Comparison of ENCODE assay signal across 8 mouse cellular contexts in the genomic region with DNA sequence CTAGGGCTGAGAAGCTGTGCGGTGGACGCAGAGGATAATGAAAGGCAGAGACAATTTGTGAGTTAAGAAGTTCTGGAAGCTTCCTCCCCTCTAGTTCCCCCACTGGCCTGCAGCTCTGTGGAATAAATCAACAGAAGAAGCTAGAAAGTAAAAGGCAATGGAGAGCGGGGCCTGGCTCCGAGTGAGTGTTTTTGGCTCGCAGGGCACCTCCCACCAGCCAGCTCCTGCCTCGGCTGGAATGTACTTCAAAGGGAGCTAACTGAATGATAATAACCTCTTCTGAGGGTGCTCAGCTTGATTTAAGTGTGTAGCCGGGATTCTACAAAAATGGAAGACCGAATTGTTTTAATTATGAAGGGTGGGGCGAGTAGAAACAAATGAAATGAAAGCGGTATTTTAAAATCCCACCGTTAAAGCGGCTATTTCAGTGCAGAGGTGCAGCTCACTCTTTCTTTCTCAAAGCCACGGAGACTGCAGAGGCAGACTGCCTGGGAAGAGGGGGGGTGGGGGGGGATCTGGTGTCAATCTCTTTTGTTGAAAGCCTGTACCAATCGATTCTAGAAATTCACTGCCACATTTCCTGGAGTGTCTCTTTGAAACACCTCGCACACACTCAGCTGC. TPM values are rescaled to one million over a fixed set of nuclear protein-coding genes. Genes with fewer than 3 reads are reported as not detected.
DNase-seq lines count a peak whose midpoint lies in the region; ATAC-seq and TF ChIP-seq lines count a peak whose summit lies in the region.

No protein-coding gene starts in this region.

- no peak for TF ChIP-seq EP300 in heart, adult 2 months (IDR thresholded peaks at IDR 0.05; ENCODE audit: insufficient read depth, low read depth, low read length)

- no peak for ATAC-seq in liver, embryonic 12.5 days
- peak; percentile 48; the same call in 1 of the 2 replicates for ATAC-seq in neural tube, embryonic 12.5 days (ENCODE audit: low FRiP score, low read depth)

- no peak overlapping the region for H3K4me3 ChIP-seq in cerebellum, adult 2 months (replicated peaks; ENCODE audit: insufficient read depth, low read depth, low read length)
- no peak overlapping the region for H3K4me3 ChIP-seq in cortical plate, adult 2 months (ENCODE audit: insufficient read depth, low read length)
- H3K4me3 ChIP-seq in heart, adult 2 months, result peak overlapping the region; percentile 18; the same call in 1 of the 2 replicates
- H3K4me3 ChIP-seq in liver, embryonic 12.5 days, result no peak overlapping the region
- no peak overlapping the region for H3K4me3 ChIP-seq in neural tube, embryonic 12.5 days

- no peaks in the 10 kb centered on the region for H3K9me3 ChIP-seq in liver, embryonic 12.5 days (replicated peaks)
- H3K9me3 ChIP-seq in neural tube, embryonic 12.5 days, result no peaks in the 10 kb centered on the region

- H3K4me1 ChIP-seq in cerebellum, adult 2 months (ENCODE audit: control insufficient read depth, insufficient read depth, low read length), result no peaks in the 10 kb centered on the region
- H3K4me1 ChIP-seq in cortical plate, adult 2 months (ENCODE audit: control insufficient read depth, insufficient read depth, low read length), result no peaks in the 10 kb centered on the region
- peaks cover 10% of the 10 kb centered on the region for H3K4me1 ChIP-seq in heart, adult 2 months (ENCODE audit: control insufficient read depth, insufficient read depth, low read length)
- H3K4me1 ChIP-seq in liver, embryonic 12.5 days, result 0 out of 2 replicates have a peak, but pooled peaks cover 4% of the 10 kb centered on the region
- H3K4me1 ChIP-seq in neural tube, embryonic 12.5 days, result peaks cover 16% of the 10 kb centered on the region

- TF ChIP-seq CTCF in cerebellum, adult 2 months (IDR thresholded peaks at IDR 0.05; ENCODE audit: borderline replicate concordance, insufficient read depth, low read depth, low read length), result no peak
- no peak for TF ChIP-seq CTCF in cortical plate, adult 2 months (IDR thresholded peaks at IDR 0.05; ENCODE audit: extremely low read depth, insufficient read depth, low read length)
- no peak for TF ChIP-seq CTCF in heart, adult 2 months (IDR thresholded peaks at IDR 0.05)

- H3K27ac ChIP-seq in cerebellum, adult 2 months (ENCODE audit: insufficient read depth, low read length), result no peak overlapping the region
- H3K27ac ChIP-seq in cortical plate, adult 2 months (ENCODE audit: insufficient read depth, low read length), result 0 out of 2 replicates have a peak overlapping the region, but pooled peaks have one; percentile 26
- H3K27ac ChIP-seq in heart, adult 2 months, result peak overlapping the region; percentile 81
- H3K27ac ChIP-seq in liver, embryonic 12.5 days, result no peak overlapping the region
- H3K27ac ChIP-seq in neural tube, embryonic 12.5 days, result no peak overlapping the region

- no peak for TF ChIP-seq POLR2A in cerebellum, adult 2 months (IDR thresholded peaks at IDR 0.05; ENCODE audit: borderline replicate concordance, insufficient read depth, low read length)
- no peak for TF ChIP-seq POLR2A in cortical plate, adult 2 months (IDR thresholded peaks at IDR 0.05; ENCODE audit: extremely low read depth, insufficient read depth, low read length)
- no peak for TF ChIP-seq POLR2A in heart, adult 2 months (IDR thresholded peaks at IDR 0.05; ENCODE audit: insufficient read depth, low read depth, low read length)

- H3K4me2 ChIP-seq in liver, embryonic 12.5 days, result peak overlapping the region; percentile 9
- peak overlapping the region; percentile 40 for H3K4me2 ChIP-seq in neural tube, embryonic 12.5 days (replicated peaks)

- 13% methylated on average over 15 of the region's 15 CpGs for WGBS in cerebellum, adult 2 months
- 12% methylated on average over 15 of the region's 15 CpGs for WGBS in heart, adult 2 months
- 33% methylated on average over 15 of the region's 15 CpGs for WGBS in liver, embryonic 12.5 days (ENCODE audit: insufficient replicate concordance)
- 2% methylated on average over 15 of the region's 15 CpGs for WGBS in neural tube, embryonic 12.5 days

- peaks cover 16% of the 10 kb centered on the region for H3K36me3 ChIP-seq in heart, adult 2 months (ENCODE audit: control insufficient read depth, insufficient read depth, low read length)
- H3K36me3 ChIP-seq in liver, embryonic 12.5 days, result no peaks in the 10 kb centered on the region
- no peaks in the 10 kb centered on the region for H3K36me3 ChIP-seq in neural tube, embryonic 12.5 days

- intact Hi-C loops in heart, adult 2 months (cut with DNase I), result loop anchor here (1.0 to 2.0 kb wide), 5 partner anchors 46 to 155 kb away; no protein-coding TSS in a partner anchor

- no peaks in the 10 kb centered on the region; the same call in 1 of the 2 replicates for H3K27me3 ChIP-seq in cerebellum, adult 2 months (ENCODE audit: control insufficient read depth, insufficient read depth, low read length)
- H3K27me3 ChIP-seq in heart, adult 2 months (ENCODE audit: control insufficient read depth, insufficient read depth, low read length), result no peaks in the 10 kb centered on the region
- H3K27me3 ChIP-seq in liver, embryonic 12.5 days (replicated peaks), result no peaks in the 10 kb centered on the region
- H3K27me3 ChIP-seq in neural tube, embryonic 12.5 days (replicated peaks), result no peaks in the 10 kb centered on the region

- H3K9ac ChIP-seq in heart, adult 2 months (ENCODE audit: low read depth, low read length), result peak overlapping the region; percentile 26
- no peak overlapping the region for H3K9ac ChIP-seq in liver, embryonic 12.5 days
- H3K9ac ChIP-seq in neural tube, embryonic 12.5 days, result no peak overlapping the region

- DNase-seq in cerebellum, adult 2 months, result peak; percentile 11 to 13
- DNase-seq in cerebellum, postnatal 36 days, result no peak
- peak; percentile 52 to 57 for DNase-seq in heart, adult 2 months
- DNase-seq in kidney, adult 11 months, result peak; percentile 22
- no peak for DNase-seq in thymus, postnatal 4 days

- peaks cover 6% of the 10 kb centered on the region for H3K79me2 ChIP-seq in heart, adult 2 months (replicated peaks; ENCODE audit: control insufficient read depth, insufficient read depth, low read length)

RNA-seq across cellular contexts. Expression of gene Tm4sf4, which starts 46.0 kb away (rescaled TPM):
- polyA plus RNA-seq in cerebellum, adult 2 months (2012; rRNA removed), result 0.06 TPM in 1 of 2 replicates, not detected in the other
- polyA plus RNA-seq in cortical plate, adult 2 months (2012; rRNA removed), result 0.06 TPM in 1 of 2 replicates, not detected in the other
- total RNA-seq in heart, adult 2 months (2021), result under 1 TPM; 0.14 to 0.16 TPM
- polyA plus RNA-seq in heart, adult 2 months (2012; rRNA removed), result 0.14 and 0.23 TPM in 2 replicates
- 17.1 and 18.8 TPM in 2 replicates for polyA plus RNA-seq in liver, embryonic 12.5 days (2016; fragmentation: Nextera tagmentation; extraction: Ambion mirVana)
- 0.56 TPM in 1 of 2 replicates, not detected in the other for polyA plus RNA-seq in neural tube, embryonic 12.5 days (2016; fragmentation: Nextera tagmentation; extraction: Ambion mirVana)

Comparison
In these comparisons a context has a peak if more than half of its experiments do, and no peak if none do; other contexts are left out.
1. DNase-seq: peak in cerebellum, adult 2 months (2 of 2), heart, adult 2 months (2 of 2) and kidney, adult 11 months (single experiment); none in cerebellum, postnatal 36 days (0 of 2) and thymus, postnatal 4 days (single experiment).
2. H3K27ac ChIP-seq: peak in cortical plate, adult 2 months (single experiment) and heart, adult 2 months (single experiment); none in cerebellum, adult 2 months (single experiment), liver, embryonic 12.5 days (single experiment) and neural tube, embryonic 12.5 days (single experiment).
3. RNA of gene Tm4sf4, which starts 46.0 kb away (polyA plus RNA-seq): 17.1 to 18.8 TPM in liver, embryonic 12.5 days; 0.14 to 0.23 TPM in heart, adult 2 months, 0.56 TPM in neural tube, embryonic 12.5 days, 0.06 TPM in cerebellum, adult 2 months and 0.06 TPM in cortical plate, adult 2 months; every median in the first group is over 10 times any median in the second.